Mouse (Mus musculus): ENCODE measurements around the gene Gm10647.

Gene Gm10647

GRCm38 (mm10) chr9:66846822-66847221 is 50.0 kb downstream of the Gm10647 start:
- in situ Hi-C loops (cut with MboI, MseI): no loop called here

Data from T-helper 2 cell (primary cell).